Mouse (Mus musculus): ENCODE results near the gene Mrpl45. TPM values are rescaled to one million over a fixed set of nuclear protein-coding genes. Genes with fewer than 3 reads are reported as not detected.
A peak's percentile ranks its signal among the peaks of the same experiment; 100 is the strongest.
"Not testable (repeated sequence)": the region's sequence is repeated elsewhere in the genome, so short reads cannot be mapped to it uniquely, and the experiment has no call there.

The Mrpl45 gene
- total RNA-seq, 2 experiments from 2014 or later, result 40.1 to 52.8 TPM

GRCm38 (mm10) chr11:97292731-97293130 is 22.8 kb upstream of the Mrpl45 start:
- no peak for DNase-seq

- no peak for DNase-seq
Observed at GRCm38 (mm10) chr11:97296542-97296941, 19.0 kb upstream of the Mrpl45 start.

- DNase-seq, result no peak
Observed at GRCm38 (mm10) chr11:97299939-97300338, 15.6 kb upstream of the Mrpl45 start.

- no peak for DNase-seq
Observed at GRCm38 (mm10) chr11:97301406-97301805, 14.1 kb upstream of the Mrpl45 start.

- DNase-seq, result peak; percentile 68
Observed at GRCm38 (mm10) chr11:97302231-97302781, 13.2 kb upstream of the Mrpl45 start.

GRCm38 (mm10) chr11:97304631-97305030 is 10.9 kb upstream of the Mrpl45 start:
- DNase-seq, result no peak

GRCm38 (mm10) chr11:97307294-97308069 is 8.0 kb upstream of the Mrpl45 start:
- no peak for DNase-seq

- DNase-seq, result no peak
Observed at GRCm38 (mm10) chr11:97308806-97309450, 6.6 kb upstream of the Mrpl45 start.

GRCm38 (mm10) chr11:97309451-97309836 is 6.1 kb upstream of the Mrpl45 start:
- DNase-seq, result peak; percentile 90

- DNase-seq, result peak; percentile 77
Observed at GRCm38 (mm10) chr11:97309911-97310571, 5.5 kb upstream of the Mrpl45 start.

GRCm38 (mm10) chr11:97310895-97311631 is 4.5 kb upstream of the Mrpl45 start:
- peak; percentile 39 for DNase-seq

GRCm38 (mm10) chr11:97312871-97313270 is 2.6 kb upstream of the Mrpl45 start:
- DNase-seq, result not testable (repeated sequence)

GRCm38 (mm10) chr11:97314110-97314509 is 1.4 kb upstream of the Mrpl45 start:
- DNase-seq, result no peak

- no peak for DNase-seq
Observed at GRCm38 (mm10) chr11:97314751-97315503, 589 bp upstream of the Mrpl45 start.

- DNase-seq, result no peak
Observed at GRCm38 (mm10) chr11:97321197-97321596, 5.7 kb downstream of the Mrpl45 start.

- not testable (repeated sequence) for DNase-seq
Observed at GRCm38 (mm10) chr11:97321894-97322600, 6.5 kb downstream of the Mrpl45 start.

- no peak for DNase-seq
Observed at GRCm38 (mm10) chr11:97325224-97325623, 9.7 kb downstream of the Mrpl45 start.

GRCm38 (mm10) chr11:97328148-97328547 is 12.6 kb downstream of the Mrpl45 start:
- DNase-seq, result peak; percentile 78

GRCm38 (mm10) chr11:97330315-97330714 is 14.8 kb downstream of the Mrpl45 start:
- DNase-seq, result no peak
